Mouse (Mus musculus): ENCODE data around the gene Urad. TPM values are rescaled to one million over a fixed set of nuclear protein-coding genes. Genes with fewer than 3 reads are reported as not detected.

Urad gene
- 0.47 TPM in 1 of 2 replicates, not detected in the other for polyA plus RNA-seq (2012; rRNA removed)

DNA sequence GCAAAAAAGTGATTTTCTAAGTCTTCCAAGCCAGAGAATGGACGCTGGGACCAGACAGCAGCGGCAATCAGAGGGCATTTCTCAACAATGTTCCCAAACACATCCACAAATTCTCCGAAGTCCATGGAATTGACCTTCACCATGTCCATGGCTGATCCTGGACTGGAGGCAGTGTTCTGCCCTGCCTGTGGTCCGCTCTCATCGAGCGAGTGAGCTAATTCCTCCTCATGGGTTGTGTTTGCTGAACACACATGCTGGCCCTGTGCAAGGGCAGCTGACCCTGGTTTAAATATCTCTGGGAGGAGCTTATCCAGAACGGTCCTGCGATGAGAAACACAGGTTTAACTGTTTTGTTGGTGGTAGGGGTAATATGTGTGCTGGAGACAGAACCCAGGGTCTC lies at the start of gene Urad:
TSS of gene Urad (minus strand) at position 258 of the 400 bp plus-strand sequence.

DNA sequence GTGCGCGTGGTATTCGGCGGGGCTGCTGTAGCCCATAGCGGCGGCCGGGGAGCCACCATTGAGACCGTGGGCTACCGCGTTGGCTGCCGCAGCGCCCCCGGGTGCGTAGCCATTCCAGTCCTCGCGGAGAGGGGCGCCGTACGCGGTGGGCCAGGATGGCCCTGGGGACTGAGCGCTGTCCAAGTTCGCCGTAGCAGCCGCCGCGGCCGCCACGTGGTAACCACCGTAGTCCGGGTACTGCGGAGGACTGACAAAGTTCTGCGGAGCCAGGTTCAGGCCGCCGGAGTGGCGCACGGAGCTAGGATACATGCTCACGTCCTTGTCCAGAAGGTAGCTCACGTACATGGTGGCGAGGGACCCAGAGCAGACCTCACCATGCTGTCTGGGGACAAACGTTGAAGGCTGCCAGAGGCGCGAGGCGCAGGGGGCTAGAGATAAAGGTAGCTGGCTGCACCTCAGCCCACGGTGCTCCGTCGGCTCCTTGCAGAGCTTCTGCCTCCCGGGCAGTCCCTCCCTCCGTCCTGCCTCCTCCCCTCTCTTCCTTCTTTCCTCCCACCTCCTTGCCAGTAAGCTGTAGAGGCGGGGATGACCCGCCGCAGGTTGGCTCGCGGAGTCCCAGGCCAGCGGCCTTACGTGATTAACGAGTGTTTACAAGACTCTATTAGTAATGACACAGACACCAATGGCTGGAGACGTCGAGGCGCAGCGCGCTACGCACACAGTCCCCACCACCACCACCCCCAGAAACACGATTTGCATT lies 15.4 kb downstream of the Urad start, which contains the start of gene Cdx2:
TSS of gene Cdx2 (minus strand) at position 633 of the 760 bp plus-strand sequence.

DNA sequence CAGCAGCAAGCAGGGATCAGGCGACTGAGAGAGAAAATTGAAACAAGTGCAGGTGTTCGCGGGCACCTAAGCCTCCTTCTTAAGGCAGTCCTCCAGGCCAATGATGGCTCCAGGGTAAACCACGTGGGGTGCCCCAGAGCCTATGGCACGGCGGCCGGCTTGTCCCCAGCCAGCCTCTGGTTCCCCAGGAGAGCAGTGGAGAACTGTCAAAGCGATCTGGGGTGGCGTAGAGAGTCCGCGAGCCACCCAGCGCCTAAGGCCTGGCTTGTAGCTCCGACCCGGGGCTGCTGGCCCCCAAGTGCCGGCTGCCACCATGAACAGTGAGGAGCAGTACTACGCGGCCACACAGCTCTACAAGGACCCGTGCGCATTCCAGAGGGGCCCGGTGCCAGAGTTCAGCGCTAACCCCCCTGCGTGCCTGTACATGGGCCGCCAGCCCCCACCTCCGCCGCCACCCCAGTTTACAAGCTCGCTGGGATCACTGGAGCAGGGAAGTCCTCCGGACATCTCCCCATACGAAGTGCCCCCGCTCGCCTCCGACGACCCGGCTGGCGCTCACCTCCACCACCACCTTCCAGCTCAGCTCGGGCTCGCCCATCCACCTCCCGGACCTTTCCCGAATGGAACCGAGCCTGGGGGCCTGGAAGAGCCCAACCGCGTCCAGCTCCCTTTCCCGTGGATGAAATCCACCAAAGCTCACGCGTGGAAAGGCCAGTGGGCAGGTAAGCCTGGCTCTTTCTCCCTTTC lies 52.1 kb downstream of the Urad start, which contains the start of gene Pdx1:
TSS of gene Pdx1 (plus strand) at position 34 of the 747 bp plus-strand sequence.

Other genes starting within 250 kb of the Urad start
- gene Lnx2, start 245.9 kb downstream of the Urad start, polyA plus RNA-seq (2012; rRNA removed): 61.6 and 71.3 TPM in 2 replicates
- 51.1 and 53.7 TPM in 2 replicates for gene Polr1d, start 245.4 kb downstream of the Urad start, polyA plus RNA-seq (2012; rRNA removed)
- 0.08 TPM in 1 of 2 replicates, not detected in the other for gene Gsx1, start 133.7 kb downstream of the Urad start, polyA plus RNA-seq (2012; rRNA removed)
- gene Pdx1, start 52.5 kb downstream of the Urad start, polyA plus RNA-seq (2012; rRNA removed): 0.14 and 0.26 TPM in 2 replicates
- 0.12 TPM in 1 of 2 replicates, not detected in the other for gene Cdx2, start 15.2 kb downstream of the Urad start, polyA plus RNA-seq (2012; rRNA removed)
- 0.50 TPM in 2 replicates for gene Flt3, start 78.0 kb upstream of the Urad start, polyA plus RNA-seq (2012; rRNA removed)
- 23.7 and 28.5 TPM in 2 replicates for gene Pan3, start 107.7 kb upstream of the Urad start, polyA plus RNA-seq (2012; rRNA removed)

Measured in ovary, adult 2 months (tissue).